Mouse (Mus musculus): ENCODE results near the gene Best1.

DNA sequence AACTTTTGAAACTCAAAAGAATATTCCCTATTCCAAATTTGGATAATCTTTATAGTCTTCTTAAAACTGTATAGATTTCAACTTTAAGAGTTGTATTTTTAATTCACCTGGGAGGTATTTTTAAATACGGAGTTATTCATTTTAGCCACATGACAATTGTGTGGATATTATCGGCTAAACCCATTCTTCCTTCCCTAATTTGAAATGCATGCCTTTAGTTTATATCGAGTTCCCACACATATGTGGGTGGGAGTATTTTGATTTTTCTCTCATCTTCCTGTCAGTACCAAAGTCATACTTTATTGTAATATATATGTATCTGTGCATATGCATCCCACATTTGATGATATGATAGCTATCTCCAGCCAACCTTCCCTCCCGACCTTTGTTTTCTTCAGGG, 21.2 kb downstream of the Best1 start, which contains the start of gene Fth1:
- no peak for TF ChIP-seq GATA1 (IDR thresholded peaks at IDR 0.05; ENCODE audit: low read length)
- TF ChIP-seq TAL1 (IDR thresholded peaks at IDR 0.05; ENCODE audit: low read length) = no peak
